ENCODE assay signal across 9 mouse cellular contexts in the genomic region with DNA sequence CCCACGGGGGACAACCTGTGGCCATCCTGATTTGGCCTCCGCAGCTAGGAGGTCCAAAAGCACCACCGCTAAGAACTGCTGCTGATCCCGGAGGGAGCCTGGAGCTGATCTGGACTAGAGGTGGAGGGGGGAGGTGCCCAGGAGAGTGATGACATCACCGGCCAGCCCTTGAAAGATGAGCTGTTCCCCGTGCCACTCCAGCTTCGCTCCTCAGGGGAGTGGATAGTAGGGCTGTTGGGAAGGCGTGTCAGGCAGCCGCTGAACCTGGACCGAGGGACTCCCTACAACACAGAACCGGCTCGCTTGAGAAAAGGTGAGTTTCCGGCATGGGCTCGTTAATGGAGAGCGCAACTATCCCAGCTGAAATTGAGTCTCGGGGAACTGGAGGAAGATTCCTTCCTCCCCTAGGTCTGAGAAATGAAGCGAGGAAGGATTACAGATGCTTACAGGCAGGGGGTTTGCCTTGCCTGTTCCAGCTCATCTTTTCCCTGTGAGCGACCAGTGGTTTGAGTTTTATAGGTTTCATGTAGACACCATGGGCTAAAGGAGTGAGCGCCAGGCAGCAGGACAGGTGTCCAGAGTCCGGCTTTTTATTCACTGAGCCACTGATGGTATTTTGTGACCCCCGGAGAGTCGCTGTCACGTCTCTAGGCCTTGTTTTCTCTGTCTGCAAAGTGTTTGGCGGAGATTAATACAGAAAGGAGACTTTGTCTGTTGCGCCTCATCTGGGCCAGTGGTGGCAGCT. TPM values are rescaled to one million over a fixed set of nuclear protein-coding genes. Genes with fewer than 3 reads are reported as not detected.
DNase-seq lines count a peak whose midpoint lies in the region; ATAC-seq and TF ChIP-seq lines count a peak whose summit lies in the region.
"Had no signal": no experiment of that assay in that cellular context is flagged by ENCODE, and none has a peak within 500 bp of the region (broad histone marks: within the 10 kb centered on the region; RNA-seq: fewer than 3 reads in every experiment).

A gene (plus strand): TSS at position 291 of the 745 bp plus-strand sequence.

- H3K9ac ChIP-seq in heart, embryonic 16.5 days (ENCODE audit: low read length) = peak within 1 kb of the TSS; percentile 60
- H3K9ac ChIP-seq in limb, embryonic 12.5 days (replicated peaks) = peak within 1 kb of the TSS; percentile 1; the same call in 1 of the 2 replicates

- H3K36me3 ChIP-seq in heart, embryonic 16.5 days (ENCODE audit: control insufficient read depth, insufficient read depth) = no peaks in the 10 kb centered on the region; the same call in 1 of the 2 replicates
- no peaks in the 10 kb centered on the region for H3K36me3 ChIP-seq in limb, embryonic 12.5 days
- no peaks in the 10 kb centered on the region for H3K36me3 ChIP-seq in myocyte (ENCODE audit: control insufficient read depth, insufficient read depth)

- H3K4me1 ChIP-seq in heart, embryonic 16.5 days (ENCODE audit: control insufficient read depth, insufficient read depth, low read length) = peaks cover 26% of the 10 kb centered on the region
- peaks cover 23% of the 10 kb centered on the region for H3K4me1 ChIP-seq in limb, embryonic 12.5 days (replicated peaks)

- intact Hi-C loops in gastrocnemius, adult 2 months (cut with DNase I) = no loop called here

- 7% methylated on average over 25 of the region's 25 CpGs for WGBS in heart, embryonic 16.5 days
- WGBS in limb, embryonic 12.5 days = 3% methylated on average over 25 of the region's 25 CpGs

- H3K27ac ChIP-seq in gastrocnemius, adult 2 months = peak within 1 kb of the TSS; percentile 63
- no peak within 1 kb of the TSS for H3K27ac ChIP-seq in heart, embryonic 16.5 days (ENCODE audit: low read length)
- H3K27ac ChIP-seq in limb, embryonic 12.5 days = no peak within 1 kb of the TSS

- H3ac ChIP-seq in myocyte (ENCODE audit: control insufficient read depth, insufficient read length) = no peak within 1 kb of the TSS

- H3K27me3 ChIP-seq in heart, embryonic 16.5 days (ENCODE audit: control insufficient read depth, insufficient read depth, low read length) = peaks cover 13% of the 10 kb centered on the region
- H3K27me3 ChIP-seq in limb, embryonic 12.5 days = peaks cover 53% of the 10 kb centered on the region
- no peaks in the 10 kb centered on the region for H3K27me3 ChIP-seq in myocyte (ENCODE audit: control insufficient read depth, insufficient read depth, insufficient read length)

- no peak for TF ChIP-seq CTCF in gastrocnemius, adult 2 months (IDR thresholded peaks at IDR 0.05)

- peak; percentile 71 for DNase-seq in gastrocnemius, adult 2 months
- DNase-seq in gastrocnemius, adult 8-10 months (ENCODE audit: low spot score in 2 of 2) = no peak
- peak; percentile 77 for DNase-seq in embryo, embryonic 10.5 days (ENCODE audit: low spot score)
- no peak for DNase-seq in spleen, postnatal 36 days (ENCODE audit: low spot score in 2 of 2)
- DNase-seq in left cerebral cortex, adult 9 months (ENCODE audit: low spot score in 2 of 2) = no peak

- TF ChIP-seq POLR2A in myocyte (IDR thresholded peaks at IDR 0.05; ENCODE audit: insufficient read length, low read depth) = no peak

- peak; percentile 74 for ATAC-seq in heart, embryonic 16.5 days (replicated peaks; ENCODE audit: extremely low read depth, insufficient read depth, low FRiP score)
- no peak for ATAC-seq in limb, embryonic 12.5 days (ENCODE audit: insufficient number of reproducible peaks, insufficient read depth, low FRiP score, low TSS enrichment, low read depth)

- peaks cover 9% of the 10 kb centered on the region for H3K9me3 ChIP-seq in heart, embryonic 16.5 days (replicated peaks; ENCODE audit: control insufficient read depth, low read length)
- peaks cover 7% of the 10 kb centered on the region for H3K9me3 ChIP-seq in limb, embryonic 12.5 days

- peak within 1 kb of the TSS; percentile 73 for H3K4me2 ChIP-seq in heart, embryonic 16.5 days (ENCODE audit: low read depth, low read length)
- H3K4me2 ChIP-seq in limb, embryonic 12.5 days = peak within 1 kb of the TSS; percentile 63
- peak within 1 kb of the TSS; percentile 72 for H3K4me2 ChIP-seq in myocyte (ENCODE audit: low read depth)

- no peaks in the 10 kb centered on the region for H3K79me2 ChIP-seq in myocyte (ENCODE audit: control insufficient read depth, insufficient read depth)

- peak within 1 kb of the TSS; percentile 69 for H3K4me3 ChIP-seq in gastrocnemius, adult 2 months
- H3K4me3 ChIP-seq in heart, embryonic 16.5 days (ENCODE audit: low read length) = peak within 1 kb of the TSS; percentile 51
- peak within 1 kb of the TSS; percentile 36 for H3K4me3 ChIP-seq in limb, embryonic 12.5 days (replicated peaks)
- H3K4me3 ChIP-seq in myocyte = peak within 1 kb of the TSS; percentile 15

TF ChIP-seq in myocyte, 11 proteins besides CTCF, POLR2A, EP300 and RAD21:
- TF ChIP-seq REST (IDR thresholded peaks at IDR 0.05; ENCODE audit: insufficient read depth, insufficient read length) = no peak
- TF ChIP-seq CEBPB (IDR thresholded peaks at IDR 0.05; ENCODE audit: insufficient read depth, poor library complexity, severe bottlenecking) = no peak
- TF ChIP-seq SRF (IDR thresholded peaks at IDR 0.05; ENCODE audit: control insufficient read depth, insufficient read length, low read depth) = no peak
- no peak for TF ChIP-seq MYOG (IDR thresholded peaks at IDR 0.05; ENCODE audit: control insufficient read depth in 1 of 3, insufficient read depth in 1 of 3, insufficient read length in 2 of 3, low read depth in 2 of 3)
- TF ChIP-seq TCF12 (IDR thresholded peaks at IDR 0.05; ENCODE audit: insufficient read depth, poor library complexity, severe bottlenecking) = no peak
- no peak for TF ChIP-seq MYOD1 (IDR thresholded peaks at IDR 0.05; ENCODE audit: control insufficient read depth in 1 of 3, insufficient read length in 2 of 3, low read depth in 2 of 3)
- TF ChIP-seq E2F4 (IDR thresholded peaks at IDR 0.05; ENCODE audit: insufficient read depth) = no peak
- no peak for TF ChIP-seq TCF3 (IDR thresholded peaks at IDR 0.05; ENCODE audit: insufficient read length, low read depth)
- TF ChIP-seq MAX (IDR thresholded peaks at IDR 0.05; ENCODE audit: low read depth) = no peak
- TF ChIP-seq USF1 (IDR thresholded peaks at IDR 0.05; ENCODE audit: low read depth) = no peak
- no peak for TF ChIP-seq POLR2AphosphoS2 (IDR thresholded peaks at IDR 0.05; ENCODE audit: insufficient read length, low read depth)

RNA-seq across cellular contexts. Expression of the gene that starts here (rescaled TPM):
- total RNA-seq in gastrocnemius, adult 2 months (2021) = under 1 TPM; 0.39 to 0.82 TPM
- under 1 TPM; 0.27 to 0.35 (median 0.33) TPM for total RNA-seq in gastrocnemius, adult 8-10 months (2022)
- 1.2 and 1.4 TPM in 2 replicates for polyA plus RNA-seq in heart, embryonic 16.5 days (2015; fragmentation: Nextera tagmentation; extraction: Ambion mirVana)
- 1.5 and 1.8 TPM in 2 replicates for polyA plus RNA-seq in limb, embryonic 12.5 days (2016; fragmentation: Nextera tagmentation; extraction: Ambion mirVana)
- 2.2 TPM for polyA plus RNA-seq in myocyte (2012; fragmentation: generic; extraction: Trizol)
- total RNA-seq: CH12.LX had no signal

Comparison
In these comparisons a context has a peak if more than half of its experiments do, and no peak if none do; other contexts are left out.
1. Peak in DNase-seq, H3K4me3 ChIP-seq and H3K27ac ChIP-seq in gastrocnemius, adult 2 months; RNA of the gene not detected or under 1 TPM.
2. H3K4me3 ChIP-seq: peak in every context shown above with its lines; median percentile 69 in gastrocnemius, adult 2 months; 51 in heart, embryonic 16.5 days; 36 in limb, embryonic 12.5 days; 15 in myocyte.